Mouse (Mus musculus): ENCODE results near the gene Rad52. TPM values are rescaled to one million over a fixed set of nuclear protein-coding genes. Genes with fewer than 3 reads are reported as not detected.
A peak's percentile ranks its signal among the peaks of the same experiment; 100 is the strongest.

The Rad52 gene
- 20.4 and 32.6 TPM in 2 replicates for polyA plus RNA-seq (2012; rRNA removed)

DNA sequence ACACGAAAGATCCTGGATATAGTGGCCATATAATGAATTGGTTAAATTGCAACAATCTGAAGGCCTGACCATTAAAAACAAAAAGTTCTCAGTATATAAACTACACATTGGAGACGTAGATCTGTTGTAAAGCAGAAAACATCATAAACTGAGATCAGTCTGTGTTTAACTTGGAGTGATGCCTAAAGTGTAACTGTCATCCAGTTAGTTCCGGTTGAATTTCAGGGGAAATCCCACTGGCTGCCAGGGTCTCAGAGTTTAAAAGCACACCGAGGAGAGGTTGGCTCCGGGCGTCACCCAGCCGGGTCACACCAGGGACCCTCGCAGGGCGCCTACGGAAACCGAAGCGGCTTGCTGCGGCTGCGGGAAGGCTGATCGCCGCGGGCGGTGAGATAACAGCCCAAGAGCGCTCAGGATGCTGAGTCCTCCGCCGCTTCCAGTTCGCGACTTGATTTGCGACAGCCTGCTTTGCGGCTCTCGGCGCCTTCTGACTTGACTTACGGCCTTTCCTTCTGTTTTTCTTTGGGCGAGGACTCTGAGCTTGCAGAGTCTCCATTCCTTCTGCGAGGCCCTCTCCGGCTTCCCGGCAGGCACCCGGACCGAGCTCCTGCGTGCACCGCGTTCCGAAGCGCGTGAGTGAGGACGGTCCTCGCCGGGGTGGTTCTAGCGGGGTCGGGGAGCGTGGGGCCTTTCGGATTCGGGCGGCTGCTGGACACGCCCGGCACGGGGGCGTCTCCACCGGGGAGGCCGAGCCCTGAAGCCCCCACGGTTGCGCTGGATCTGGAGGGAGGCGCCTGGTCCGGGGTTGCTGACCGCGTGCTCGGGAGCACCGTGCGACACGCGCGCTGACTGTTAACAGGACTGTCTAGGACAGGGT is at the start of gene Rad52:
Gene Rad52, plus strand, starts transcription at position 495 of the 877 bp plus-strand sequence.
- no peaks in the 10 kb centered on the region for H3K27me3 ChIP-seq (ENCODE audit: control insufficient read depth, insufficient read depth, low read length)
- peak; percentile 69 to 79 for DNase-seq (ENCODE audit: low read depth in 1 of 2, low spot score in 2 of 2)
- TF ChIP-seq POLR2A (IDR thresholded peaks at IDR 0.05; ENCODE audit: low read depth, low read length) (peak; percentile 16), CTCF (IDR thresholded peaks at IDR 0.05; ENCODE audit: extremely low read depth, insufficient read depth, insufficient read length, insufficient replicate concordance) (no peak)
- WGBS = 2% methylated on average over 67 of the region's 67 CpGs
- H3K4me1 ChIP-seq (ENCODE audit: control insufficient read depth, insufficient read depth, insufficient read length) = no peaks in the 10 kb centered on the region; the same call in 1 of the 2 replicates
- no peaks in the 10 kb centered on the region; the same call in 1 of the 2 replicates for H3K36me3 ChIP-seq (ENCODE audit: control insufficient read depth, insufficient read depth, low read length)
- H3K27ac ChIP-seq (ENCODE audit: insufficient read depth, low read length) = peak within 1 kb of the TSS; percentile 91
- H3K4me3 ChIP-seq (ENCODE audit: extremely low read depth, insufficient read depth, insufficient read length) = peak within 1 kb of the TSS; percentile 91

DNA sequence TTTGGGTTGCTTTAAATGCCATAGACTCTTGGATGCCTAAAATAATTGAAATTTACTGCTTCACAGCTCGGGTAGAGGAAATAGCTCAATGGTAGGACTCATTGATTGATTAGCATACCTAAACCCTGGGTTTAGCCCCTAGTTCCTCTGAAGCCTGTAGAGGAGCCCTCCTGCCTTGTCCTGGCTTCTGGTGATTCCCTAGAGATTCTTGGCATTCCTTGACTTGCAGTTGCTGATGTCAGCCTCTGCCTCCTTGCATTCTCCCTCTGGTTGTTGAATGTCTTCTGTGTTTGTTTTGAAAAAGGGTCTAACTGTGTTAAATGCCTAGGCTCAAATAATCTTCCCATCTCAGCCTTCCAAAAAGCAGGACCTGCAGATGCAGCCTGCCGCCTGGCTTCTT is 48.3 kb upstream of the Rad52 start:
- no peak overlapping the region for H3K4me3 ChIP-seq (ENCODE audit: extremely low read depth, insufficient read depth, insufficient read length)
- WGBS = 80% methylated on average over 2 of the region's 2 CpGs
- H3K4me1 ChIP-seq (ENCODE audit: control insufficient read depth, insufficient read depth, insufficient read length) = no peaks in the 10 kb centered on the region

DNA sequence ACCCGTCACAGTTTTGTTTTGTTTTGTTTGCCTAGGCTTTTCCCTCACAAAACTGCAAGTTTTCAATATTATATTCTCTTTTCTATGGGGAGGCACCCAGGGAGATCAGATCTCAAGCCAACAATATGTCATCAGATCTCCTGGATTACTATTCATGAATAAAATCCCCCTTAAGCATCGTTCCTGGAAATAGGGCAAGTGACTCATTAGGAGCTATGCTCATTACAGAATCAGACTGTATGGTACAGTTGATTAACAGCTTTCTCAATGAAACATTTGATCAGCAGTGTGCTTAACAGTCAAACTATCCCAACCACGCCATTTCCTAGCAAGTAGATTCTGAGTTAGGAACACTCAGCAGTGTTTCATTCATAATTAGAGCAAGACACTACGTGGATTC is 47.0 kb upstream of the Rad52 start:
- WGBS = 90% methylated on average over 4 of the region's 4 CpGs
- TF ChIP-seq CTCF (IDR thresholded peaks at IDR 0.05; ENCODE audit: extremely low read depth, insufficient read depth, insufficient read length, insufficient replicate concordance) (no peak), POLR2A (IDR thresholded peaks at IDR 0.05; ENCODE audit: low read depth, low read length) (no peak)
- DNase-seq (ENCODE audit: low read depth in 1 of 2, low spot score in 2 of 2) = no peak
- H3K27ac ChIP-seq (ENCODE audit: insufficient read depth, low read length) = no peak overlapping the region
- no peaks in the 10 kb centered on the region for H3K36me3 ChIP-seq (ENCODE audit: control insufficient read depth, insufficient read depth, low read length)
- no peaks in the 10 kb centered on the region for H3K4me1 ChIP-seq (ENCODE audit: control insufficient read depth, insufficient read depth, insufficient read length)
- H3K4me3 ChIP-seq (ENCODE audit: extremely low read depth, insufficient read depth, insufficient read length) = no peak overlapping the region
- no peaks in the 10 kb centered on the region for H3K27me3 ChIP-seq (ENCODE audit: control insufficient read depth, insufficient read depth, low read length)

More for the DNA sequence above, 48.3 kb upstream of the Rad52 start:
- Histone ChIP-seq H3K36me3 (ENCODE audit: control insufficient read depth, insufficient read depth, low read length) (no peaks in the 10 kb centered on the region), H3K27me3 (ENCODE audit: control insufficient read depth, insufficient read depth, low read length) (no peaks in the 10 kb centered on the region), H3K27ac (ENCODE audit: insufficient read depth, low read length) (no peak overlapping the region)
- TF ChIP-seq CTCF (IDR thresholded peaks at IDR 0.05; ENCODE audit: extremely low read depth, insufficient read depth, insufficient read length, insufficient replicate concordance) = no peak
- no peak for DNase-seq (ENCODE audit: low read depth in 1 of 2, low spot score in 2 of 2)

DNA sequence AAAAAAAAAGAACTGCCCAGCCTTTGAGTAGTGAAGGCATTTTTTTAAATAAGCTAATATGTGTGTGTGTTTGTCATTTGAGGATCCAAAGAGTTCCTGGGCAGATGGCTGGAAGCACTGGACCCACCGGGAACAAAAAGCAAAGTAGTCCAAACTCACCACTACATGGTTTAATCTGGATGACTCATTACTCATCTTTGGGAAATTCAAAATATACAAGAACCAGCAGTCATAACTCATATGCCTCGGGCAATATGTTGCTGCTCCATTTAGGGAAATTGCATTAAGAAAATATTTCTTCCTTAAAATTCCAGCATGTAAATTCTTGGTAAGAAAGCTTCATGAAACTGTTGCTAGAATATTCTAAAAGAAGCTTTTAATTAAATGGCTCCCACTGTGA is 42.3 kb upstream of the Rad52 start:
- 94% methylated on average over 2 of the region's 2 CpGs for WGBS
- DNase-seq (ENCODE audit: low read depth in 1 of 2, low spot score in 2 of 2) = no peak
- H3K27me3 ChIP-seq (ENCODE audit: control insufficient read depth, insufficient read depth, low read length) = no peaks in the 10 kb centered on the region
- TF ChIP-seq CTCF (IDR thresholded peaks at IDR 0.05; ENCODE audit: extremely low read depth, insufficient read depth, insufficient read length, insufficient replicate concordance) (no peak), POLR2A (IDR thresholded peaks at IDR 0.05; ENCODE audit: low read depth, low read length) (no peak)
- H3K36me3 ChIP-seq (ENCODE audit: control insufficient read depth, insufficient read depth, low read length) = no peaks in the 10 kb centered on the region
- H3K27ac ChIP-seq (ENCODE audit: insufficient read depth, low read length) = no peak overlapping the region
- H3K4me1 ChIP-seq (ENCODE audit: control insufficient read depth, insufficient read depth, insufficient read length) = no peaks in the 10 kb centered on the region
- H3K4me3 ChIP-seq (ENCODE audit: extremely low read depth, insufficient read depth, insufficient read length) = no peak overlapping the region

DNA sequence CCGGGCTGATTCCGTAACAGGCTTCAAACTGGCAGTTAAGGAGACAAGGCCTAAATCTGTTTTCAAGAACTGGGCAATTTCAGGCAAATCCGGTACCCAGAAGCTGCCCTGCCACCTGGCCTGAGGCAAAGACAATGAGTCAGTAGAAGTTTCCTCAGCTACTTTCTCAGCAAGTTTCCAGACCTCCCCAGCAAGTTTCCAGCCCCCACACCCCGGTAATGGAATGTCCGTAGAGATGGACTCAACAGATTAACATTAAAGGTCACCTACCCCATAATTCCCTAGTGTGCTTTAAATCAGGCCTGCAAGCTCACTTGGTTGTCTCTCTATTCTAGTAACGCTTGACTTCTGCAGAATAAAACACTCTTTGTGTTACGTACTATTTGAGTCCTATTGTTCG is 41.0 kb upstream of the Rad52 start:
- H3K27ac ChIP-seq (ENCODE audit: insufficient read depth, low read length) = no peak overlapping the region
- H3K36me3 ChIP-seq (ENCODE audit: control insufficient read depth, insufficient read depth, low read length) = no peaks in the 10 kb centered on the region
- 93% methylated on average over 8 of the region's 8 CpGs for WGBS
- no peak for TF ChIP-seq POLR2A (IDR thresholded peaks at IDR 0.05; ENCODE audit: low read depth, low read length)
- TF ChIP-seq CTCF (IDR thresholded peaks at IDR 0.05; ENCODE audit: extremely low read depth, insufficient read depth, insufficient read length, insufficient replicate concordance) = no peak
- H3K27me3 ChIP-seq (ENCODE audit: control insufficient read depth, insufficient read depth, low read length) = no peaks in the 10 kb centered on the region
- no peaks in the 10 kb centered on the region for H3K4me1 ChIP-seq (ENCODE audit: control insufficient read depth, insufficient read depth, insufficient read length)
- DNase-seq (ENCODE audit: low read depth in 1 of 2, low spot score in 2 of 2) = no peak
- H3K4me3 ChIP-seq (ENCODE audit: extremely low read depth, insufficient read depth, insufficient read length) = no peak overlapping the region

DNA sequence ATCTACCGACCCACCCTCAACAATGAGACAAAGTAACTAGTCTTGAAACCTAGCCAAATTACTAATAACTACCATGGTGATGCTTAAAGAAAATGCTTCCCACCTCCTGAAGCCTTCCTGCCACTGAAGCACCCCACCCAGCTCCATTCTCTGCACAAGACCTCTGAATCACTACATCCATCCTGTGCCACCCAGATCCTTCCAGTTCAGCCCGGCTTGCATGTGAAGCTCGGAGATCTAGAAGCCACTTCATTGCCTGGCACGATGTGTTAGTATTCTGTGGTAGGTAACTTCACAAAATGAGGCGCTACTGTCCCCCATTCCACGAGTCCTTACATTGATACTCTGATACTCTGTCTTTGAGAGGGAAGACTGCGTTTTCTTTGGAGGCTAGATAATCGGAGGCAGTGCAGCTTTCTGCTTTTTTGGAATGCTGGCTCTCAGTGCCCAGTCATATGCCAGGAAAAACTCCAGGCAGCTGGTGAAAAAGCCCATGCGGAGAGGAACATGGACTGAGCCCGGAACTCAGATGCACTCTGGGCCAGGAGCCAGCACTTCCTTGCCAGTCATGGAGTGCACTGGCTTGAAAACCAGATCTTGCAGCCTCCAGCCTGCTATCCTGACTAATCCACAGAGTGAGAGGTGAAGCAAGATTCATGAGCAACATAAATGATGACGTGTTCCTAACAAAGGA is 38.0 kb upstream of the Rad52 start:
- TF ChIP-seq CTCF (IDR thresholded peaks at IDR 0.05; ENCODE audit: extremely low read depth, insufficient read depth, insufficient read length, insufficient replicate concordance) (no peak), POLR2A (IDR thresholded peaks at IDR 0.05; ENCODE audit: low read depth, low read length) (no peak)
- no peaks in the 10 kb centered on the region for H3K4me1 ChIP-seq (ENCODE audit: control insufficient read depth, insufficient read depth, insufficient read length)
- no peak overlapping the region for H3K27ac ChIP-seq (ENCODE audit: insufficient read depth, low read length)
- 85% methylated on average over 11 of the region's 11 CpGs for WGBS
- no peaks in the 10 kb centered on the region for H3K27me3 ChIP-seq (ENCODE audit: control insufficient read depth, insufficient read depth, low read length)
- no peak for DNase-seq (ENCODE audit: low read depth in 1 of 2, low spot score in 2 of 2)
- no peak overlapping the region for H3K4me3 ChIP-seq (ENCODE audit: extremely low read depth, insufficient read depth, insufficient read length)
- no peaks in the 10 kb centered on the region for H3K36me3 ChIP-seq (ENCODE audit: control insufficient read depth, insufficient read depth, low read length)
